Mouse (Mus musculus) C2C12 (cell line): ENCODE data around the gene Eral1.

Source experiments
- CEBPB ChIP-seq: IDR thresholded peaks from one replicate; pipeline ENCODE4 v1.6.1; 2011; ENCODE audit warnings: low read depth, mild to moderate bottlenecking, control low read depth, moderate library complexity
- CTCF ChIP-seq: IDR thresholded peaks from one replicate; pipeline ENCODE4 v1.5.1; 2011; ENCODE audit not compliant: control insufficient read depth, insufficient read depth, insufficient read length
- FOSL1 ChIP-seq: IDR thresholded peaks from one replicate; pipeline ENCODE4 v1.8.0; 2011; ENCODE audit warnings: mild to moderate bottlenecking, low read length; ENCODE audit not compliant: poor library complexity, insufficient read depth, severe bottlenecking
- MAX ChIP-seq: IDR thresholded peaks from one replicate; pipeline ENCODE4 v1.6.1; 2011; ENCODE audit warnings: mild to moderate bottlenecking, control low read depth
- MYOD1 ChIP-seq: IDR thresholded peaks from one replicate; pipeline ENCODE4 v1.6.1; 2011; ENCODE audit warnings: low read depth; ENCODE audit not compliant: control insufficient read depth, insufficient read length
- MYOG ChIP-seq: IDR thresholded peaks from one replicate; pipeline ENCODE4 v1.6.1; 2011; ENCODE audit not compliant: control insufficient read depth, insufficient read length; ENCODE audit errors: extremely low read depth
- USF1 ChIP-seq: IDR thresholded peaks from one replicate; pipeline ENCODE4 v1.6.1; 2011; ENCODE audit warnings: low read depth, mild to moderate bottlenecking, control low read depth, moderate library complexity

DNA sequence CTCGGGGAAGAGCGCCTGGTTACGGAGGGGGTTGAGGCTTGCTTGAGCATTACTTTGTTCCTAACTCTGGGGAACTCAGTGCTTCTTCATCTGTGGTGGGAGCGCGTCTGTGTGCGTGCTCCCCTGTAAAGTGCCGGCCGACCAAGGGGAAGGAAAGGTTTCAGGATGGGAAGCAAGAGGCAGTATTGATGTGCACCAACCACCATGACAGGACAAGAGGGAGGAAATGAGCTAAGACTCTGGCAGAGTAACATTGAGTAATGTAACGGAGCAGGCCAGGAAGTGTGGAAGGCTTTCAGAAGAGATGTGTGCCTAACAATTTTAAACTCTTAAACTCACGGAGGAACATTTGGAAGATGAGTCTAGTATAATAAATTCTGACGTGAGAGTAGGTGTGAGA is 20.6 kb upstream of the Eral1 start:
- TF ChIP-seq CTCF, result no peak
- no peak for TF ChIP-seq MYOD1
- TF ChIP-seq MAX, result no peak
- TF ChIP-seq FOSL1, result no peak
- TF ChIP-seq CEBPB, result no peak
- TF ChIP-seq USF1, result no peak
- no peak for TF ChIP-seq MYOG
